Mouse (Mus musculus): ENCODE data around the gene Gm10577. TPM values are rescaled to one million over a fixed set of nuclear protein-coding genes. Genes with fewer than 3 reads are reported as not detected.

Gm10577 gene
- total RNA-seq (2021), result not detected

DNA sequence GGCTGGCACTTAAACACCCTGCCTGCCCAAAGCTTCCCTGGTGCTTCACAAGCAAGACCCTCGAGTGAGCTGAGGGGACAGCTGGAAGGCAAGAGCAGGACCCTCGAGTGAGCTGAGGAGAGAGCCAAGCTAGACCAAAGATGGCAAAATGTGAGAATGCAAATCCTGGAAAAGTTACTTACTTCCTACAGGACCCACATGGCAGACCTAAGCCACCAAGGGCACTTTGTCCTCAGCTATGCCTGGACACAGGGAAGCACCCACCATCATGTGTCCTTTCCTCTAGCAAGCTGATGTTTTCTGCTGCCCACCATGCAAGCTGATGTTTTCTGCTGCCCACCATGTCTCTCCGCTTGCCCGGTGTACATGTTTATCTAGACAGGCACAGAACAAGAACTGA is at the start of gene Gm10577:
Gene Gm10577, minus strand, starts transcription at position 101 of the 400 bp plus-strand sequence.
- intact Hi-C loops (cut with DNase I), result no loop called here

GRCm38 (mm10) chr4:101069154-101069971 is 48.9 kb upstream of the Gm10577 start:
- DNase-seq (ENCODE audit: extremely low spot score in 1 of 2, low spot score in 2 of 2), result peak; percentile 17 to 56
- intact Hi-C loops (cut with DNase I), result no loop called here

More for the DNA sequence above, at the start of gene Gm10577:
- no peak for DNase-seq (ENCODE audit: extremely low spot score in 1 of 2, low spot score in 2 of 2)

DNA sequence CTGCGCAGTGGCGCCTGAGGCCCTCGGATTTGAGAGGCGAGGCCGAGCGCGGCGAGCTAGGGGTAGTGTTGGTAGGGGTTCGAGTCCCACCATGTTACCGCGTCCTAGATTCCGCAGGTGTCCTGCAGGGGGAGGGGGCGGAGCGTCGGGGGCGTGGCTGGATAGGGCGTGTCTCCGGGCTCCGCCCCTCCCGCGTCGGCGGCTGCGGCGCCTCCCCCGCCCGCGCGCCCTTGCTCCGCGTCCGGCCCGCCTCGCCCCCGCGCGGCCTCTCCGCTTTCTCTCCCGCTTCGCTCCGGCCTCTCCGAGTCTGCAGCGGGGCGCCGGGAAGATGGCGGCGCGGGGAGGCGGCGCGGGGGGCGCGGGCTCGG is 48.3 kb upstream of the Gm10577 start, which contains the start of gene Raver2:
Gene Raver2, plus strand, starts transcription at position 198 of the 368 bp plus-strand sequence.
- intact Hi-C loops (cut with DNase I), result no loop called here
- DNase-seq (ENCODE audit: extremely low spot score in 1 of 2, low spot score in 2 of 2), result peak in 1 of 2 experiments; percentile 76

- DNase-seq (ENCODE audit: extremely low spot score in 1 of 2, low spot score in 2 of 2), result no peak
- intact Hi-C loops (cut with DNase I), result no loop called here
These were observed 45.9 kb upstream of the Gm10577 start for GRCm38 (mm10) chr4:101066401-101066800.

- DNase-seq (ENCODE audit: extremely low spot score in 1 of 2, low spot score in 2 of 2), result peak in 1 of 2 experiments; percentile 21
- intact Hi-C loops (cut with DNase I), result no loop called here
These were observed 41.6 kb upstream of the Gm10577 start for GRCm38 (mm10) chr4:101062146-101062545.

GRCm38 (mm10) chr4:101046576-101046975 is 26.1 kb upstream of the Gm10577 start:
- intact Hi-C loops (cut with DNase I), result no loop called here

DNA sequence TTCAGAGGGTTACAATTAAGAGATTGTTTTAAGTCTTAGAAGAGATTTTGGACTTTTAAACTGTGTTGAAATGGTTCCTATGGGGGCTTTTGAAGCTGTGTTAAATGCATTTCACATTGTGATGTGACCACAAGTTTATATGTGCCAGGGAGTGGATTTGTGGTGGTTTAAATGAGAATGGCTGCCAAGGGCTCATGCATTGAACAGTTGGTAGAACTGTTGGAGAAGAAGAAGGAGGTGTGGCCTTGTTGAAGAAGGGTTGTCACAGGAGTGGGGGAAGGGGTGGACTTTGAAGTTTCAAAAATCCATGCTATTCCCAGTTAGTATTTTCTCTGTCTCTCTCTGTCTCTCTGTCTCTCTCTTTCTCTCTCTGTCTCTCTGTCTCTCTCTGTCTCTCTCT is 23.7 kb upstream of the Gm10577 start:
- intact Hi-C loops (cut with DNase I), result no loop called here
- no peak for DNase-seq (ENCODE audit: extremely low spot score in 1 of 2, low spot score in 2 of 2)

More at GRCm38 (mm10) chr4:101046576-101046975, 26.1 kb upstream of the Gm10577 start:
- no peak for DNase-seq (ENCODE audit: extremely low spot score in 1 of 2, low spot score in 2 of 2)

- intact Hi-C loops (cut with DNase I), result no loop called here
- DNase-seq (ENCODE audit: extremely low spot score in 1 of 2, low spot score in 2 of 2), result no peak
These were observed 23.2 kb upstream of the Gm10577 start for GRCm38 (mm10) chr4:101043691-101044090.

GRCm38 (mm10) chr4:101037156-101037555 is 16.7 kb upstream of the Gm10577 start:
- DNase-seq (ENCODE audit: extremely low spot score in 1 of 2, low spot score in 2 of 2), result peak; percentile 44 to 55
- intact Hi-C loops (cut with DNase I), result no loop called here

DNA sequence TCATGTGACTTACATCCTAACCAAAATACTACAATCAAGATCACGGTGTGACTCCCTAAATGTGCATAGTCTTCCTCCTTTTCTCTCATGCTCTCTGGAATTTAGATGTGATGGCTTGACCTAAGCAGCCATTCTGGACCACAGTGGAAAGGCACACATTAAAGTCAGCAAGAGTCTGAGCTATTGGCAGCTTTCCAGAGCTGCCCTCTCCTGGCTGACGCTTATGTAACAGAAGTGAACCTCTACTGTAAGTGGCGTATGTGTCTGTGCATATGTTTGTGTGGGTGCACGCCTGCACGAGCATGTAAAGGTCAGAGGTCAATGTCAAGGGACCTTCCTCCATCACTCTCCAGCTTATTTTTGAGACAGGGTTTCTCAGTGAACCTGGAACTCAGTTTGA is 14.6 kb upstream of the Gm10577 start:
- intact Hi-C loops (cut with DNase I), result no loop called here
- DNase-seq (ENCODE audit: extremely low spot score in 1 of 2, low spot score in 2 of 2), result no peak

DNA sequence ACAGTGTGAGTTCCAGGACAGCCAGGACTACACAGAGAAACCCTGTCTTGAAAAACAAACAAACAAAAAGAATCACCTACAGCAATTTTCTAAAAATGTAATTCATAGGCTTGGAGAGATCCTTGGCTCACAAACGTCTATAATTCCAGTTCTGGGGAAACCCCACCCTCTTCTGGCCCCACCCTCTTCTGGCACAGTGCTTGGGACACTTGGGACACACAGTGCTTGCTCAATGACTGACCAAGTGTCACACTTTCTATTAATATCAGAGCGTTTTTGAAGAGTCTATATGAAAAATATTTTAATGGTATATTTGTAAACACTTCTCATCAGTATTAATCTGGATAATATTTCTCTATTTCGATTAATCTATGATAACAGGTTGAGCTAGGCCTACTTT is 12.6 kb upstream of the Gm10577 start:
- no peak for DNase-seq (ENCODE audit: extremely low spot score in 1 of 2, low spot score in 2 of 2)

GRCm38 (mm10) chr4:101027852-101028411 is 7.4 kb upstream of the Gm10577 start:
- intact Hi-C loops (cut with DNase I), result no loop called here

More for the DNA sequence above, 12.6 kb upstream of the Gm10577 start:
- intact Hi-C loops (cut with DNase I), result no loop called here

DNA sequence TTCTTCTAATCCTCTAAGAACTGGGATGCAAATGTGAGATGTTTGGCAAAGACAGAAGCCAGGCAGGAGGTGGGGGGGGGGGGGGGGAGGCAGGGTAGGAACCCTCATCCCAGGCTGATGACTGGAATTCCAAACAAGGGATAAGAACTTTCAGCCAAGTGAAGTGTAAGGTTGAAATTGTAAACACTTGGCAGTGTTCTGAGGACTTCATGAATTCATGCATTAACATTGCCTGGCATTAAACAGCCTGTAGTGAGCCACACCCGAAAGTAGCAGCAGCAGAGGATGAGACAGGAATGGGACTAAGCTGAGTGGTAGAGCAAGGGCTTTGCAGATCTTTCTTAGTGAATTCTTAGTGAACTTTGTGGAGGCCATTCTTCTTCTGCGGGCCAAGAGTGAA is 6.5 kb upstream of the Gm10577 start:
- intact Hi-C loops (cut with DNase I), result no loop called here
- no peak for DNase-seq (ENCODE audit: extremely low spot score in 1 of 2, low spot score in 2 of 2)

More at GRCm38 (mm10) chr4:101027852-101028411, 7.4 kb upstream of the Gm10577 start:
- no peak for DNase-seq (ENCODE audit: extremely low spot score in 1 of 2, low spot score in 2 of 2)

DNA sequence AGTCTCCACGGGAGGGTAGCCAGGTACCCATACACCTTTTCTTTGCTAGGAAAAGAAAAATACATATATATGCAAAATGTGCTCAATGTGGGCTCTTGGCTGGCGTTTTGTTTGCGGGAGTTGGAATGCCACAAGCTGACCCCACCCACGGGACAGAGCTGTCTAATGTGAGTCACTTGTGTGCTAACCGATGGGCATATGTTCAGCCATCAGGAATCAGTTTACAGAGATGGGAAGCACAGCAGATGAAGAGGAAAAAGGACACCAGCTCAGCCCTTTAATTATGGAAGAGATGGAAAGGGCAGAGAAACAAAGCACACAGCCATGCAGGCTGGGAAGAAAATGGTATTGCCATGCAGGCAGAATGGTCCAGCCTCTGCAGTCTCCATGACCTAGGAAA is 6.1 kb upstream of the Gm10577 start:
- DNase-seq (ENCODE audit: extremely low spot score in 1 of 2, low spot score in 2 of 2), result no peak
- intact Hi-C loops (cut with DNase I), result no loop called here

GRCm38 (mm10) chr4:101017806-101018205 is 2.7 kb downstream of the Gm10577 start:
- intact Hi-C loops (cut with DNase I), result no loop called here
- no peak for DNase-seq (ENCODE audit: extremely low spot score in 1 of 2, low spot score in 2 of 2)

DNA sequence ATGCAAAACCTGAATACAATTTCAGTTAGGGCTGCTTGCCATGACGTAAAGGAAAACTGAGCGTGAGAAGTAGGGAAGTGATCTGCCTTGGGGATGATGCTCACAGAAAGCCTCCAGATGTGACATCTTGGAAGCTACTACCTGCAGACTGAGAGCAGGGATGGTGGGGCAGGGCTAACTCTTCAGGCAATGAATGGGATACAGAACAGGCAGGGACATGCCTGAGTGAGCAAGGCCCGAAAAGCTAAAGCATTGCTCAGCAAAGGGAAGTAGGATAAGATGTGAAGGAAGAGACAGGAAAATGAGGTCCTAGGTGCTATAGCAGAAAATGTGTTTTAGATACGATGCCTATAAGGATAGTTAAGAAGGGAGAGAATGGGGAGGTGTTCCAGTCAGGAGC is 11.4 kb downstream of the Gm10577 start:
- no peak for DNase-seq (ENCODE audit: extremely low spot score in 1 of 2, low spot score in 2 of 2)
- intact Hi-C loops (cut with DNase I), result no loop called here

DNA sequence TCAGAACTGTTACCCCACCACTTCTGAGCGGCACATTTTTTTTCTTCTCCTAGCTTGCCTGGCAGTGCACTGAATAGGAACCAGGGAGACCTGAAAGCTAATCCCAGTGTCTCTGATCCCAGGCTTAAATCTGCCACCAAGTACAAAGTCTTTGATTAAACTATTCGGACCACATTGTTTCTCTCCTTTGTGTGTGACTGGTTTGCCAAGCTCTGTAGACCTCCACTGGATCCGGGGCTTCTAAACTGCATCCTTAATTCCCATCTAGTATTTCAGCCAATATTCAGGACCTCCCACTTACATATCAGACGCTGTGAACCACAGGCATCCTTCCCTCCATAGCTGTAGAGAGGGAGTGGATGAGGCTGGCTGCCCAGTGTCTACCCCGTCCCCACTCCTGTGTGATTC is 12.1 kb downstream of the Gm10577 start:
- intact Hi-C loops (cut with DNase I), result no loop called here
- DNase-seq (ENCODE audit: extremely low spot score in 1 of 2, low spot score in 2 of 2), result no peak

DNA sequence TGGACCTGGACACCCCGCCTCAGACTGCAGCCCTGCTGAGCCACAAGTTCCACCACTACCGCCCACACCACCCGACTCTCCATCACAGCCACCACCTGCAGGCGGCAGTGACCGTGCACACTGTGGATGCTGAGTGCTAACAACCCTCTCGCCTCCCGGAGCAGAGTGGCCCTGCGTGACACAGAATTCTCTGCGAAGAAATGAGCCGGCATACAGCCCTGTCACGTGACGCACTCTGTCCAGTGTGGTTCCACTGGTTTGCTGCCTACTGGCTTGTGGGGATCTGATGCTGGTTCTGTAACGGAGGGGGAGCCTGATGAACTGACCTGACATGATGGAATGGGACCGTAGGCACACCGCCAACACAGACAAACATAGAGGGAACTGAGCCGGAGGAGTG is 17.5 kb downstream of the Gm10577 start:
- no peak for DNase-seq (ENCODE audit: extremely low spot score in 1 of 2, low spot score in 2 of 2)

GRCm38 (mm10) chr4:101001073-101001472 is 19.4 kb downstream of the Gm10577 start:
- no peak for DNase-seq (ENCODE audit: extremely low spot score in 1 of 2, low spot score in 2 of 2)
- intact Hi-C loops (cut with DNase I), result no loop called here

More for the DNA sequence above, 17.5 kb downstream of the Gm10577 start:
- intact Hi-C loops (cut with DNase I), result no loop called here

DNA sequence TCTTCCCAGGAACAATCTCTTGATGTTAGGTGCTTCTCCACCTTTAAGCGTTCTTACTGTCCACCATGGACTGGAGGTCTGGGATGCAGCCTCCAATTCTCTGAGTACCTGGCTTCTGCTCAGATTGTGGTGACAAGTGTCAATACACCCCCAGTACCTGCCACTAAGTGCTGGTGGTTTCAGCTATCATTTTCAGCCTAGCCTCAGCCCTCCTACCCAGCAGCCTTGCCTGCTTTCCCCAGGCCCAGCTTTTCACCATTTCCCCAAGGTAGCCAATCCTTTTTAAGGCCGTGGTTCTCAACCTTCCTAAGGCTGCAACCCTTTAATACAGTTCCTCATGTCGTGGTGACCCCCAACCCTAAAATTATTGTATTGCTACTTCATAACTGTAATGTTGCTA is 19.9 kb downstream of the Gm10577 start:
- intact Hi-C loops (cut with DNase I), result no loop called here
- DNase-seq (ENCODE audit: extremely low spot score in 1 of 2, low spot score in 2 of 2), result no peak
